ENCODE assay signal across 21 mouse cellular contexts in genomic region chr11:49841886-49842285, GRCm38 (mm10). TPM values are rescaled to one million over a fixed set of nuclear protein-coding genes. Genes with fewer than 3 reads are reported as not detected.
DNase-seq lines count a peak whose midpoint lies in the region; ATAC-seq and TF ChIP-seq lines count a peak whose summit lies in the region.
"Had no signal": no experiment of that assay in that cellular context is flagged by ENCODE, and none has a peak within 500 bp of the region (broad histone marks: within the 10 kb centered on the region; RNA-seq: fewer than 3 reads in every experiment).

No protein-coding gene starts in this region.

- WGBS in intestine, embryonic 16.5 days: 50% methylated on average over 1 of the region's 1 CpGs
- 56% methylated on average over 1 of the region's 1 CpGs for WGBS in intestine, embryonic 15.5 days
- 33% methylated on average over 1 of the region's 1 CpGs for WGBS in liver, postnatal 0 days (ENCODE audit: insufficient replicate concordance)
- WGBS in liver, embryonic 11.5 days: 70% methylated on average over 1 of the region's 1 CpGs
- 85% methylated on average over 1 of the region's 1 CpGs for whole genome bisulfite sequencing in forebrain, postnatal 0 days

- H3K27ac ChIP-seq in intestine, embryonic 16.5 days (ENCODE audit: low read length): peak overlapping the region; percentile 16; the same call in 1 of the 2 replicates
- H3K27ac ChIP-seq in intestine, embryonic 15.5 days: no peak overlapping the region
- H3K27ac ChIP-seq in liver, postnatal 0 days (ENCODE audit: low read depth): peak overlapping the region; percentile 71
- no peak overlapping the region for H3K27ac ChIP-seq in liver, embryonic 11.5 days (ENCODE audit: low read depth, low read length)
- H3K27ac ChIP-seq in forebrain, postnatal 0 days (ENCODE audit: low read depth, low read length): no peak overlapping the region
- H3K27ac ChIP-seq: heart, embryonic 15.5 days; hindbrain, embryonic 12.5 days; hindbrain, embryonic 15.5 days had no signal

- H3K36me3 ChIP-seq in intestine, embryonic 16.5 days (ENCODE audit: control insufficient read depth, insufficient read depth, low read length): no peaks in the 10 kb centered on the region
- H3K36me3 ChIP-seq in intestine, embryonic 15.5 days: no peaks in the 10 kb centered on the region
- no peaks in the 10 kb centered on the region for H3K36me3 ChIP-seq in liver, postnatal 0 days (replicated peaks; ENCODE audit: insufficient read depth, low read length)
- H3K36me3 ChIP-seq in liver, embryonic 11.5 days (ENCODE audit: control insufficient read depth, insufficient read depth, low read length): no peaks in the 10 kb centered on the region
- H3K36me3 ChIP-seq in forebrain, postnatal 0 days (ENCODE audit: insufficient read depth): peaks cover 9% of the 10 kb centered on the region; the same call in 1 of the 2 replicates
- H3K36me3 ChIP-seq: heart, embryonic 12.5 days; heart, embryonic 15.5 days; hindbrain, embryonic 12.5 days; hindbrain, embryonic 15.5 days had no signal

- no peak for TF ChIP-seq CTCF in liver, postnatal 0 days (IDR thresholded peaks at IDR 0.05; ENCODE audit: low read depth)
- no peak for TF ChIP-seq CTCF in forebrain, postnatal 0 days (IDR thresholded peaks at IDR 0.05; ENCODE audit: low read depth)

- no peak for ATAC-seq in intestine, embryonic 16.5 days
- no peak for ATAC-seq in intestine, embryonic 15.5 days
- no peak for ATAC-seq in liver, postnatal 0 days
- ATAC-seq in liver, embryonic 11.5 days (replicated peaks; ENCODE audit: low FRiP score): no peak
- ATAC-seq in forebrain, postnatal 0 days: no peak
- ATAC-seq: CD4-positive, CD25-positive, alpha-beta regulatory T cell, adult 4 months; forebrain, embryonic 14.5 days had no signal

- no peak for DNase-seq in liver, postnatal 0 days
- DNase-seq in liver, embryonic 11.5 days (ENCODE audit: low spot score): no peak
- DNase-seq in gonadal fat pad, adult 2 months (ENCODE audit: low read depth): peak; percentile 87
- no peak for DNase-seq in forebrain, postnatal 0 days
- no peak for DNase-seq in ovary, postnatal 14 days (ENCODE audit: low spot score)
- DNase-seq: adrenal gland, postnatal 10 days; adrenal gland, postnatal 36 days; cerebellum, adult 18-20 months; cerebellum, adult 9-10 months; cerebellum, postnatal 14 days; gastrocnemius, postnatal 25 days; heart, postnatal 10 days had no signal

- TF ChIP-seq EP300 in liver, postnatal 0 days (IDR thresholded peaks at IDR 0.05; ENCODE audit: low read depth): no peak

- H3K9ac ChIP-seq in intestine, embryonic 16.5 days (ENCODE audit: low read depth, low read length): no peak overlapping the region
- no peak overlapping the region for H3K9ac ChIP-seq in intestine, embryonic 15.5 days
- H3K9ac ChIP-seq in liver, postnatal 0 days (replicated peaks): no peak overlapping the region
- H3K9ac ChIP-seq in liver, embryonic 11.5 days (ENCODE audit: low read depth, low read length): no peak overlapping the region
- no peak overlapping the region for H3K9ac ChIP-seq in forebrain, postnatal 0 days
- H3K9ac ChIP-seq: heart, embryonic 12.5 days; heart, embryonic 15.5 days; hindbrain, embryonic 12.5 days; hindbrain, embryonic 15.5 days had no signal

- H3K27me3 ChIP-seq in intestine, embryonic 16.5 days (replicated peaks; ENCODE audit: control insufficient read depth, insufficient read depth, low read length): no peaks in the 10 kb centered on the region
- no peaks in the 10 kb centered on the region for H3K27me3 ChIP-seq in intestine, embryonic 15.5 days (replicated peaks)
- no peaks in the 10 kb centered on the region for H3K27me3 ChIP-seq in liver, postnatal 0 days (ENCODE audit: insufficient read depth, low read length)
- no peaks in the 10 kb centered on the region for H3K27me3 ChIP-seq in liver, embryonic 11.5 days (replicated peaks; ENCODE audit: control insufficient read depth, insufficient read depth, low read length)
- no peaks in the 10 kb centered on the region for H3K27me3 ChIP-seq in forebrain, postnatal 0 days (ENCODE audit: insufficient read depth, low read length)
- H3K27me3 ChIP-seq: heart, embryonic 12.5 days; heart, embryonic 15.5 days; hindbrain, embryonic 12.5 days; hindbrain, embryonic 15.5 days had no signal

- H3K4me1 ChIP-seq in intestine, embryonic 16.5 days (ENCODE audit: control insufficient read depth, insufficient read depth, low read length): peaks cover 5% of the 10 kb centered on the region
- H3K4me1 ChIP-seq in intestine, embryonic 15.5 days (replicated peaks): peaks cover 5% of the 10 kb centered on the region; the same call in 1 of the 2 replicates
- peaks cover 25% of the 10 kb centered on the region for H3K4me1 ChIP-seq in liver, postnatal 0 days (ENCODE audit: insufficient read depth)
- peaks cover 12% of the 10 kb centered on the region; the same call in 1 of the 2 replicates for H3K4me1 ChIP-seq in liver, embryonic 11.5 days (replicated peaks; ENCODE audit: control insufficient read depth, insufficient read depth, low read length)
- H3K4me1 ChIP-seq in forebrain, postnatal 0 days (ENCODE audit: insufficient read depth): peaks cover 4% of the 10 kb centered on the region; the same call in 1 of the 2 replicates

- H3K9me3 ChIP-seq in intestine, embryonic 16.5 days (ENCODE audit: control insufficient read depth, low read length): no peaks in the 10 kb centered on the region
- H3K9me3 ChIP-seq in intestine, embryonic 15.5 days: no peaks in the 10 kb centered on the region
- H3K9me3 ChIP-seq in liver, postnatal 0 days (ENCODE audit: low read length): no peaks in the 10 kb centered on the region
- H3K9me3 ChIP-seq in liver, embryonic 11.5 days (ENCODE audit: control insufficient read depth, low read length): no peaks in the 10 kb centered on the region
- H3K9me3 ChIP-seq in forebrain, postnatal 0 days (ENCODE audit: low read length): no peaks in the 10 kb centered on the region
- H3K9me3 ChIP-seq: heart, embryonic 12.5 days; heart, embryonic 15.5 days; hindbrain, embryonic 12.5 days; hindbrain, embryonic 15.5 days had no signal

- no peak overlapping the region for H3K4me2 ChIP-seq in intestine, embryonic 16.5 days (ENCODE audit: low read depth, low read length)
- H3K4me2 ChIP-seq in intestine, embryonic 15.5 days (replicated peaks): no peak overlapping the region
- no peak overlapping the region for H3K4me2 ChIP-seq in liver, postnatal 0 days (ENCODE audit: low read depth, low read length)
- H3K4me2 ChIP-seq in liver, embryonic 11.5 days: no peak overlapping the region
- no peak overlapping the region for H3K4me2 ChIP-seq in forebrain, postnatal 0 days (ENCODE audit: low read depth)
- H3K4me2 ChIP-seq: heart, embryonic 12.5 days; heart, embryonic 15.5 days; hindbrain, embryonic 12.5 days; hindbrain, embryonic 15.5 days had no signal

- H3K4me3 ChIP-seq in intestine, embryonic 16.5 days (ENCODE audit: low read length): no peak overlapping the region
- H3K4me3 ChIP-seq in intestine, embryonic 15.5 days (replicated peaks): no peak overlapping the region
- no peak overlapping the region for H3K4me3 ChIP-seq in liver, postnatal 0 days (ENCODE audit: low read depth, low read length)
- H3K4me3 ChIP-seq in liver, embryonic 11.5 days (ENCODE audit: low read depth, low read length): no peak overlapping the region
- no peak overlapping the region for H3K4me3 ChIP-seq in forebrain, postnatal 0 days (ENCODE audit: low read depth, low read length)
- H3K4me3 ChIP-seq: heart, embryonic 12.5 days; heart, embryonic 15.5 days; hindbrain, embryonic 12.5 days; hindbrain, embryonic 15.5 days had no signal

RNA-seq across cellular contexts. Expression of gene Mapk9, which starts 4.7 kb away (rescaled TPM):
- polyA plus RNA-seq in intestine, embryonic 16.5 days (2015; fragmentation: Nextera tagmentation; extraction: Ambion mirVana): 26.6 and 27.8 TPM in 2 replicates
- 29.9 and 32.1 TPM in 2 replicates for polyA plus RNA-seq in intestine, embryonic 15.5 days (2015; fragmentation: Nextera tagmentation; extraction: Ambion mirVana)
- 20.9 and 22.3 TPM in 2 replicates for polyA plus RNA-seq in liver, postnatal 0 days (2015; fragmentation: Nextera tagmentation; extraction: Ambion mirVana)
- 47.5 and 52.3 TPM in 2 replicates for polyA plus RNA-seq in liver, embryonic 11.5 days (2014; fragmentation: Nextera tagmentation; extraction: Ambion mirVana)
- 37.4 and 37.7 TPM in 2 replicates for polyA plus RNA-seq in gonadal fat pad, adult 2 months (2012; rRNA removed)
- total RNA-seq in forebrain, postnatal 0 days (2014; rRNA removed): 92.3 and 123 TPM in 2 replicates
- polyA plus RNA-seq in forebrain, postnatal 0 days (2015; fragmentation: Nextera tagmentation; extraction: Ambion mirVana): 41.5 and 55.6 TPM in 2 replicates

RNA-seq across cellular contexts. Expression of gene Gfpt2, which starts 47.9 kb away (rescaled TPM):
- 5.8 and 6.4 TPM in 2 replicates for polyA plus RNA-seq in intestine, embryonic 16.5 days (2015; fragmentation: Nextera tagmentation; extraction: Ambion mirVana)
- polyA plus RNA-seq in intestine, embryonic 15.5 days (2015; fragmentation: Nextera tagmentation; extraction: Ambion mirVana): 6.5 and 6.7 TPM in 2 replicates
- polyA plus RNA-seq in liver, postnatal 0 days (2015; fragmentation: Nextera tagmentation; extraction: Ambion mirVana): 0.65 and 0.81 TPM in 2 replicates
- polyA plus RNA-seq in liver, embryonic 11.5 days (2014; fragmentation: Nextera tagmentation; extraction: Ambion mirVana): 6.2 and 6.5 TPM in 2 replicates
- 12.5 and 15.4 TPM in 2 replicates for polyA plus RNA-seq in gonadal fat pad, adult 2 months (2012; rRNA removed)
- 5.0 and 5.5 TPM in 2 replicates for total RNA-seq in forebrain, postnatal 0 days (2014; rRNA removed)
- 6.5 and 7.4 TPM in 2 replicates for polyA plus RNA-seq in forebrain, postnatal 0 days (2015; fragmentation: Nextera tagmentation; extraction: Ambion mirVana)

RNA-seq across cellular contexts. Expression of gene Rasgef1c, which starts 59.7 kb away (rescaled TPM):
- 0.26 and 0.28 TPM in 2 replicates for polyA plus RNA-seq in intestine, embryonic 16.5 days (2015; fragmentation: Nextera tagmentation; extraction: Ambion mirVana)
- 0.36 and 0.43 TPM in 2 replicates for polyA plus RNA-seq in intestine, embryonic 15.5 days (2015; fragmentation: Nextera tagmentation; extraction: Ambion mirVana)
- polyA plus RNA-seq in liver, postnatal 0 days (2015; fragmentation: Nextera tagmentation; extraction: Ambion mirVana): not detected in 2 replicates
- not detected in 2 replicates for polyA plus RNA-seq in liver, embryonic 11.5 days (2014; fragmentation: Nextera tagmentation; extraction: Ambion mirVana)
- polyA plus RNA-seq in gonadal fat pad, adult 2 months (2012; rRNA removed): 0.33 and 0.62 TPM in 2 replicates
- total RNA-seq in forebrain, postnatal 0 days (2014; rRNA removed): 28.3 and 36.1 TPM in 2 replicates
- 24.9 and 30.8 TPM in 2 replicates for polyA plus RNA-seq in forebrain, postnatal 0 days (2015; fragmentation: Nextera tagmentation; extraction: Ambion mirVana)
- polyA plus RNA-seq: C2C12 had no signal

Comparison
In these comparisons a context has a peak if more than half of its experiments do, and no peak if none do; other contexts are left out.
1. H3K27ac ChIP-seq: peak in intestine, embryonic 16.5 days (single experiment) and liver, postnatal 0 days (single experiment); none in intestine, embryonic 15.5 days (single experiment), liver, embryonic 11.5 days (single experiment) and forebrain, postnatal 0 days (single experiment).
2. RNA of gene Rasgef1c, which starts 59.7 kb away (polyA plus RNA-seq): 24.9 to 30.8 TPM in forebrain, postnatal 0 days; 0.33 to 0.62 TPM in gonadal fat pad, adult 2 months, 0.36 to 0.43 TPM in intestine, embryonic 15.5 days, 0.26 to 0.28 TPM in intestine, embryonic 16.5 days, not detected in liver, postnatal 0 days and not detected in liver, embryonic 11.5 days; every median in the first group is over 10 times any median in the second.